Mouse (Mus musculus): ENCODE data around the gene Strn3. TPM values are rescaled to one million over a fixed set of nuclear protein-coding genes. Genes with fewer than 3 reads are reported as not detected.

Gene Strn3
- polyA plus RNA-seq, 2 experiments = 67.4 to 73.3 TPM

DNA sequence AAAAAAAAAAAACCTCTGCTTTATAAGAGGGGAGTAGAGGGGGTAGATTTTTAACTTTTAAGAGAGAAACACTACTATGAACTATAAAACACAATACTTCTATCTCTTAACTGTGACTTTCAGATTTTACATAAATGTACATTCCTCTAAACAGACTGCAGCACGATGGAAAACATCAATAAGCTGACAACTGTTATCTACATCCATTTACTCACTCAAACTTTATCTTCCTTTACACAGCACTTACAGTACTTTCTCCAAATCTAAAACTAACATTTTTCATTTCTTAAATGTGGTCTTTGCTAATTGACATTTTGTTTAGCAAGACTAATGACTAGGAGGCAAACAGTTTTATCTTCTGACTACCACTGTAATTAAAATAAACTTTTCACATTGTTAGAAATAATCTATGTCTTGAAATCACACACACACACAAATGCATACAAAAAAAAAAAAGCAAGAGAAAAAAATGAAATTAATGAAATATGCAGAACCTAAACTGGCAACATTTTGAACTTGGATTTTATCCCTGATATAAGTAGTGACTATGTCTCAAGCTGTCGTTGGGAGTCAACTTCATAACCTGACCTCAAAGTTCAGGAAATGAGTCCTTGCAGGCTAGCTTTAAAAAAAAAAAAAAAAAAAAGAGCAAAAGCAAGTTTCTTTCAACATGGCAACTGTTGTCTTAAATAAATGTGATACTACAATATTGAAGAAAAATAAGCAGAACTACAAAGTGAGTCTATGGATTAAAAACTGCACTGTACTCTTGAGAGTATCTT, 54.8 kb downstream of the Strn3 start:
- no peak for TF ChIP-seq POLR2A (IDR thresholded peaks at IDR 0.05; ENCODE audit: borderline replicate concordance, extremely low read depth, insufficient read depth, insufficient read length)
- 65% methylated on average over 2 of the region's 2 CpGs for WGBS
- Histone ChIP-seq H3K4me1 (ENCODE audit: control insufficient read depth, insufficient read depth, low read length) (no peaks in the 10 kb centered on the region), H3K36me3 (ENCODE audit: control insufficient read depth, insufficient read depth, low read length) (peaks cover 16% of the 10 kb centered on the region), H3K4me2 (replicated peaks; ENCODE audit: low read depth, low read length, severe bottlenecking) (no peak overlapping the region), H3K9me3 (ENCODE audit: control insufficient read depth, low read length) (no peaks in the 10 kb centered on the region), H3K27ac (replicated peaks; ENCODE audit: low read depth, low read length) (no peak overlapping the region), H3K4me3 (replicated peaks; ENCODE audit: low read length) (no peak overlapping the region), H3K9ac (ENCODE audit: low read depth, low read length, severe bottlenecking) (no peak overlapping the region), H3K27me3 (ENCODE audit: control insufficient read depth, insufficient read depth, low read length) (no peaks in the 10 kb centered on the region)
- ATAC-seq (ENCODE audit: low FRiP score, low read depth) (no peak), DNase-seq (ENCODE audit: low spot score) (no peak)

DNA sequence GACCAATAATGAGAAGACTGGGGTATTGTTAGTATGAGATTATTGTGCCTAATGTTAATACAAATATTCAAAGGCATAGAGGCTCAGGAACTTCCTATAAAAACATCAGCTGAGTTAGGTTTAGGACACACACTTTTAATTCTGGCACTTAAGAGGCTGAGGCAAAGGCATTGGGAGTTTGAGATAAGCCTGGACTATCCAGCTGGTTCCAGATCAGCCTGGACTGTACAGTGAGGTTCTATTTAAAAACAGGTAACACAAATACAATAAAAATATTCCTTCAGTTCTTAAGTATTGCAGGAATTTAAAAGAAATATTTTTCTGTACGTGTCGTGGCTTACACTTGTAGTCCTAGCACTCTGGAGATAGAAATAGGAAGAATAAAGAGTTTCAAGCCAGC, 55.4 kb downstream of the Strn3 start:
- H3K27ac ChIP-seq (replicated peaks; ENCODE audit: low read depth, low read length) = no peak overlapping the region
- H3K4me2 ChIP-seq (replicated peaks; ENCODE audit: low read depth, low read length, severe bottlenecking) = no peak overlapping the region
- no peak for TF ChIP-seq POLR2A (IDR thresholded peaks at IDR 0.05; ENCODE audit: borderline replicate concordance, extremely low read depth, insufficient read depth, insufficient read length)
- ATAC-seq (ENCODE audit: low FRiP score, low read depth) = no peak
- H3K27me3 ChIP-seq (ENCODE audit: control insufficient read depth, insufficient read depth, low read length) = no peaks in the 10 kb centered on the region
- DNase-seq (ENCODE audit: low spot score) = no peak
- H3K9me3 ChIP-seq (ENCODE audit: control insufficient read depth, low read length) = no peaks in the 10 kb centered on the region
- WGBS = 85% methylated on average over 2 of the region's 2 CpGs
- H3K9ac ChIP-seq (ENCODE audit: low read depth, low read length, severe bottlenecking) = no peak overlapping the region
- no peak overlapping the region for H3K4me3 ChIP-seq (replicated peaks; ENCODE audit: low read length)
- H3K36me3 ChIP-seq (ENCODE audit: control insufficient read depth, insufficient read depth, low read length) = peaks cover 11% of the 10 kb centered on the region
- H3K4me1 ChIP-seq (ENCODE audit: control insufficient read depth, insufficient read depth, low read length) = no peaks in the 10 kb centered on the region

DNA sequence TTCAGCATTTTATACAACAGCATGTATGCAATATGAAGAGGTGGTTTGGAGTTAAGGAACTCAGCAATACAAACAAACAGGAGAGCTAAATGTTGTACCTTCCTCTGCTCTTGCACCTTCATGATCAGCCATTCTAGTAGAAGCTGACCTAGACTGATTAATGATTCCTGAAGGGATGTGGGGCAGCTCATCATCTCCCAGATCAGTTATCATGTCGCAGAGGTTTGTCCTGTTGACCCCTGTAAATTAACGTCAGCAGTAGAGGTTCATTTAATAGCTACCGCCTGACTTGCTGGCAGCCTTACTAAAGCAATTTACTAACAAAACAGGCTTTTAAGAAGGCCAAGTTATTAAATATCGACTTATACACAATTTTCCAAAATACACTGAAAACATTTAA, 58.2 kb downstream of the Strn3 start:
- ATAC-seq (ENCODE audit: low FRiP score, low read depth) = no peak

DNA sequence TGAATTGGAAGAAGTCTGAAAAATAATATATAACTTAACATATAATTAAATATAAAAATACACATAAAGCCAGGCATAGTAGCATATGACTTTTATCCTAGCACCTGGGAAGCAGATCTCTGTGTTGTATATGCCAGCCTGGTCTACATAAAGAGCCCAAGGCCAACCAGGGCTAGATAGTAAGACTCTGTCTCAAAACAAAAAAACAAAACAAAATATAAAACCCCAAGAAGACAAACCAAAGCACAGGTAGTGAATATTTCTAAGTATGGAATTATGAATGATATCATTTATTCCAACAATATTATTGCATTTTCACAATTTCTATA, 68.4 kb downstream of the Strn3 start:
- H3K9me3 ChIP-seq (ENCODE audit: control insufficient read depth, low read length) = no peaks in the 10 kb centered on the region
- TF ChIP-seq POLR2A (IDR thresholded peaks at IDR 0.05; ENCODE audit: borderline replicate concordance, extremely low read depth, insufficient read depth, insufficient read length) = no peak
- no peak overlapping the region for H3K27ac ChIP-seq (replicated peaks; ENCODE audit: low read depth, low read length)
- no peak overlapping the region for H3K4me2 ChIP-seq (replicated peaks; ENCODE audit: low read depth, low read length, severe bottlenecking)
- no peak for ATAC-seq (ENCODE audit: low FRiP score, low read depth)
- H3K4me3 ChIP-seq (replicated peaks; ENCODE audit: low read length) = no peak overlapping the region
- H3K4me1 ChIP-seq (ENCODE audit: control insufficient read depth, insufficient read depth, low read length) = no peaks in the 10 kb centered on the region
- no peaks in the 10 kb centered on the region for H3K27me3 ChIP-seq (ENCODE audit: control insufficient read depth, insufficient read depth, low read length)
- no peak overlapping the region for H3K9ac ChIP-seq (ENCODE audit: low read depth, low read length, severe bottlenecking)
- DNase-seq (ENCODE audit: low spot score) = no peak
- H3K36me3 ChIP-seq (ENCODE audit: control insufficient read depth, insufficient read depth, low read length) = peaks cover 51% of the 10 kb centered on the region

More for the DNA sequence above, 58.2 kb downstream of the Strn3 start:
- Histone ChIP-seq H3K4me2 (replicated peaks; ENCODE audit: low read depth, low read length, severe bottlenecking) (no peak overlapping the region), H3K4me1 (ENCODE audit: control insufficient read depth, insufficient read depth, low read length) (no peaks in the 10 kb centered on the region), H3K9me3 (ENCODE audit: control insufficient read depth, low read length) (no peaks in the 10 kb centered on the region), H3K27ac (replicated peaks; ENCODE audit: low read depth, low read length) (no peak overlapping the region), H3K27me3 (ENCODE audit: control insufficient read depth, insufficient read depth, low read length) (no peaks in the 10 kb centered on the region), H3K4me3 (replicated peaks; ENCODE audit: low read length) (no peak overlapping the region), H3K9ac (ENCODE audit: low read depth, low read length, severe bottlenecking) (no peak overlapping the region), H3K36me3 (ENCODE audit: control insufficient read depth, insufficient read depth, low read length) (peaks cover 7% of the 10 kb centered on the region)
- TF ChIP-seq POLR2A (IDR thresholded peaks at IDR 0.05; ENCODE audit: borderline replicate concordance, extremely low read depth, insufficient read depth, insufficient read length) = no peak
- DNase-seq (ENCODE audit: low spot score) = no peak
- WGBS = 56% methylated on average over 4 of the region's 4 CpGs

DNA sequence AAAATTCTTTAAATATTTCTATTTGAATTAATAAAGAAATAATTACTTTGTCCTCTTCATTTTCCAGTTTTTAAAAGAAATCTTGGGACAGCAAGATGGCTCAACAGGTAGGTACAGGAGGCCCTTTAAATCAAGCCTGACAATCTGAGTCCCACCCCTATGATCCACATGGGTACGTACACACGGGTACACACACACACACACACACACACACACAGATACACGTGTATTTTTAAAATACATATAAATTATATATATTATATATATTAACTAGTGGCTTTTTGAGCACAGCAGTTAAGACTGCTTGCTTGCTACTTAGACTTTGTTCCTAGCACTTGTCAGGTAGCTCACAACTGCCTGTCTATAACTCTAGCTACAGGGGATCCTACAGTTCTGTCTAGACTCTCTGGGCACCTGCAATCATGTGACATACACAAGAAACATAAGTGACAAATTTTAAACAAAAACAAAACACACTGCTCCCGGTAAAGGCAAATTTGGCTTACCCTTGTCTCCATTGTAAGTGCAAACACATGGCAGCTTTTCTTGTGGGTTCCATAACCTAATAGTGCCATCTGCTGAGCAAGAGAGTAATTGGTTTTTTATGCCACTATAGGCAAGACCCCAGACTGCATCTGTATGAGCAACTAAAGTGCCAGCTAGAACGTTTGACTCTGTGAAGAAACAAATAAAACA, 68.9 kb downstream of the Strn3 start:
- Histone ChIP-seq H3K9me3 (ENCODE audit: control insufficient read depth, low read length) (no peaks in the 10 kb centered on the region), H3K4me2 (replicated peaks; ENCODE audit: low read depth, low read length, severe bottlenecking) (no peak overlapping the region), H3K27me3 (ENCODE audit: control insufficient read depth, insufficient read depth, low read length) (no peaks in the 10 kb centered on the region), H3K9ac (ENCODE audit: low read depth, low read length, severe bottlenecking) (no peak overlapping the region), H3K4me1 (ENCODE audit: control insufficient read depth, insufficient read depth, low read length) (no peaks in the 10 kb centered on the region), H3K27ac (replicated peaks; ENCODE audit: low read depth, low read length) (no peak overlapping the region), H3K4me3 (replicated peaks; ENCODE audit: low read length) (no peak overlapping the region), H3K36me3 (ENCODE audit: control insufficient read depth, insufficient read depth, low read length) (peaks cover 56% of the 10 kb centered on the region)
- no peak for ATAC-seq (ENCODE audit: low FRiP score, low read depth)
- WGBS = 66% methylated on average over 5 of the region's 5 CpGs
- peak; percentile 42 for DNase-seq (ENCODE audit: low spot score)
- TF ChIP-seq POLR2A (IDR thresholded peaks at IDR 0.05; ENCODE audit: borderline replicate concordance, extremely low read depth, insufficient read depth, insufficient read length) = no peak

All from limb, embryonic 14.5 days (tissue).